Mouse (Mus musculus) embryonic facial prominence, embryonic 14.5 days (tissue): Measurements from ENCODE around the gene Ttll5. TPM values are rescaled to one million over a fixed set of nuclear protein-coding genes. Genes with fewer than 3 reads are reported as not detected.

Source experiments
- ATAC-seq: fragments of 200-750 bp; cut with Nextera tagmentation; 2 replicates; pipeline ENCODE4 v1.8.0; 2017; ENCODE audit warnings: low read depth, moderate number of reproducible peaks, moderate TSS enrichment
- DNase-seq: peaks from one replicate; pipeline ENCODE4 v3.0.0-alpha.2; 2015; ENCODE audit warnings: low spot score
- H3K27ac ChIP-seq: fragments of 300-500 bp; sonication (generic); replicated peaks from 2 replicates; pipeline ENCODE4 v1.5.1; 2014; ENCODE audit warnings: low read depth, mild to moderate bottlenecking, low read length, moderate library complexity
- H3K27me3 ChIP-seq: fragments of 300-500 bp; sonication (generic); replicated peaks from 2 replicates; pipeline ENCODE4 v1.6.1; 2014; ENCODE audit warnings: low read length; ENCODE audit not compliant: control insufficient read depth, insufficient read depth
- H3K36me3 ChIP-seq: fragments of 300-500 bp; sonication (generic); 2 replicates; pipeline ENCODE4 v1.6.1; 2014; ENCODE audit warnings: low read length, mixed read lengths; ENCODE audit not compliant: control insufficient read depth, insufficient read depth
- H3K4me1 ChIP-seq: fragments of 300-500 bp; sonication (generic); 2 replicates; pipeline ENCODE4 v1.6.1; 2014; ENCODE audit warnings: antibody characterized with exemption, low read length; ENCODE audit not compliant: control insufficient read depth, insufficient read depth
- H3K4me2 ChIP-seq: fragments of 300-500 bp; sonication (generic); 2 replicates; pipeline ENCODE4 v1.6.1; 2014; ENCODE audit warnings: low read depth, mild to moderate bottlenecking, low read length, moderate library complexity, mixed read lengths
- H3K4me3 ChIP-seq: fragments of 300-500 bp; sonication (generic); 2 replicates; pipeline ENCODE4 v1.5.1; 2014; ENCODE audit warnings: low read depth, mild to moderate bottlenecking, low read length
- H3K9ac ChIP-seq: fragments of 300-500 bp; sonication (generic); 2 replicates; pipeline ENCODE4 v1.6.1; 2014; ENCODE audit warnings: low read depth, mild to moderate bottlenecking, low read length, moderate library complexity, mixed read lengths
- H3K9me3 ChIP-seq: fragments of 300-500 bp; sonication (generic); 2 replicates; pipeline ENCODE4 v1.6.1; 2016; ENCODE audit warnings: low read length; ENCODE audit not compliant: control insufficient read depth
- WGBS: fragments of 180-500 bp; shearing (Covaris S2); extraction: QIAGEN DNeasy Blood & Tissue Kit; methylation state at CpG from one replicate; pipeline ENCODE4 v1.1.7; 2014; 5-methylcytosine and 5-hydroxymethylcytosine counted together
- polyA plus RNA-seq: library from polyadenylated mRNA; unstranded; fragments of >200 nt; fragmentation: Nextera tagmentation; extraction: Ambion mirVana; gene quantifications from 2 replicates; pipeline ENCODE4 v1.2.1, GENCODE M21; 2014

The Ttll5 gene
- polyA plus RNA-seq, 1 experiment from 2014 or later = 12.4 TPM

DNA sequence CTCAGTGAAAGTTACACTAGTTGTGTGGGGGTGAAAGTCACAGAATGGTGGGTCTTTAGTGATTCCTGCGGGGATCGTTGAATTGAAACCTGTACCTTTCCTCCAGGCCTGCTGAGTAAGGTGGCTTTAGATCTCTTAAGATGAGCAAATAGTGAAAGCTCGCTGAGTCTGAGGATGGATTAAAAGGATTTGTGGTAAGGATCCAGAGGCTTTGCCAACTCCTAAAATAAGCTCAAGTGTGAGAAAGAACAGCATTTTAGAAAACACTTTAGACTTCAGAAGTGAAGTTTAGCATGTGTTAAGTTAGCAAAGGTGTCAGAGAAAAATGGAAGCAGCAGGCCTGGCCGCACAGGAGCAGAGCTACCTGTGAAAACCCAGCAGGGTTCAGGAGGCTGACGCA is 192.9 kb downstream of the Ttll5 start:
- DNase-seq = no peak
- Histone ChIP-seq H3K27ac (no peak overlapping the region), H3K9me3 (no peaks in the 10 kb centered on the region), H3K27me3 (no peaks in the 10 kb centered on the region), H3K9ac (no peak overlapping the region), H3K36me3 (no peaks in the 10 kb centered on the region), H3K4me1 (peaks cover 25% of the 10 kb centered on the region), H3K4me3 (no peak overlapping the region), H3K4me2 (no peak overlapping the region)
- WGBS = 65% methylated on average over 5 of the region's 5 CpGs
- no peak for ATAC-seq

DNA sequence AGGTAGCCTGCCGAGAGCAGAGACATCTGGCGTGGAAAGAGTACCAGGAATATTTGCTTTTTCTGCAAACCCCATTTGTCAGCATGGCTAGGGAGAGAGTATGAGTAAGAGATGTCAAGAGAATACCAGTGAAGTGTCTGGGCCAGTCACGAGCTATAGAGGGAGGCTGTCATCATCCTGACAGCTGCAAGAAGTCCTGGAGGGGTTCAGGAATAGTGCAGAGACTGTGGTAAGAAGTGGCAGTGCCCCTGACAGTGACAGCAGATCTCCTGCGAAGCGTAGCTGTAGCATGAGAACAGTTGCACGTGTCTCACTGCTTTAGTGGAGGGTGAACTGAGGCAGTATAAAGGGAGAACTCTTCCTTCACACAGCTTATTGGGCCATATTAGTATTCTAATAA is 197.1 kb downstream of the Ttll5 start:
- 66% methylated on average over 6 of the region's 6 CpGs for WGBS
- Histone ChIP-seq H3K9me3 (no peaks in the 10 kb centered on the region), H3K27ac (peak overlapping the region; percentile 77; the same call in 1 of the 2 replicates), H3K27me3 (no peaks in the 10 kb centered on the region), H3K9ac (no peak overlapping the region), H3K36me3 (no peaks in the 10 kb centered on the region), H3K4me3 (no peak overlapping the region), H3K4me1 (peaks cover 23% of the 10 kb centered on the region), H3K4me2 (no peak overlapping the region)
- peak; percentile 53 for DNase-seq
- ATAC-seq = peak; percentile 41; the same call in 1 of the 2 replicates

GRCm38 (mm10) chr12:86022282-86022984 is 198.0 kb downstream of the Ttll5 start:
- Histone ChIP-seq H3K36me3 (no peaks in the 10 kb centered on the region), H3K9me3 (no peaks in the 10 kb centered on the region), H3K4me3 (no peak overlapping the region), H3K9ac (no peak overlapping the region), H3K27ac (peak overlapping the region; percentile 77), H3K4me1 (peaks cover 30% of the 10 kb centered on the region), H3K27me3 (no peaks in the 10 kb centered on the region), H3K4me2 (no peak overlapping the region)
- ATAC-seq (peak; percentile 58), DNase-seq (peak; percentile 77)
- WGBS = 45% methylated on average over 9 of the region's 9 CpGs

GRCm38 (mm10) chr12:86023081-86023871 is 198.8 kb downstream of the Ttll5 start:
- ATAC-seq = peak; percentile 66
- Histone ChIP-seq H3K27ac (peak overlapping the region; percentile 77), H3K27me3 (no peaks in the 10 kb centered on the region), H3K9me3 (no peaks in the 10 kb centered on the region), H3K4me3 (no peak overlapping the region), H3K36me3 (no peaks in the 10 kb centered on the region), H3K4me2 (no peak overlapping the region), H3K4me1 (peaks cover 34% of the 10 kb centered on the region), H3K9ac (no peak overlapping the region)
- DNase-seq = peak; percentile 87
- WGBS = 67% methylated on average over 4 of the region's 4 CpGs

DNA sequence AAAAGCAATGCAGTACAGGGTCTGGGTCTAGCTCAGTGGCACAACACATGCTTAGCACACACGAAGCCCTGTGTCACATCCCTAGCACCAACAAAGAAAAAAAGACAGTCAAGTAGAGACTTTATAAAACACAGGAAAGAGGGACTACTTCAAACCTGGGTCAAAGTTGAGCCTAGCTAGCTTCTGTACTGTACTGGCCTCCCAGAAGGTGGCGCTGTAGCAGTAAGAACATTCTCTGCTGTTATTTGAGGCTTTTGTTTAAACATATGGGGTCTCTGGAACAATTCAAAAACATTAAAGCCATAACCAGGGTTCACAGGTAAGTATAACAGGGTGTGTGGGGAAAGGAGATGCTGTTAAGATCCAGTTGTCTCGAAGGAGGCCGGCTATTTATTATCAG is 200.0 kb downstream of the Ttll5 start:
- Histone ChIP-seq H3K36me3 (no peaks in the 10 kb centered on the region), H3K9me3 (no peaks in the 10 kb centered on the region), H3K9ac (no peak overlapping the region), H3K4me1 (peaks cover 34% of the 10 kb centered on the region), H3K4me3 (no peak overlapping the region), H3K4me2 (no peak overlapping the region), H3K27ac (no peak overlapping the region), H3K27me3 (no peaks in the 10 kb centered on the region)
- WGBS = 58% methylated on average over 4 of the region's 4 CpGs
- DNase-seq (no peak), ATAC-seq (no peak)

DNA sequence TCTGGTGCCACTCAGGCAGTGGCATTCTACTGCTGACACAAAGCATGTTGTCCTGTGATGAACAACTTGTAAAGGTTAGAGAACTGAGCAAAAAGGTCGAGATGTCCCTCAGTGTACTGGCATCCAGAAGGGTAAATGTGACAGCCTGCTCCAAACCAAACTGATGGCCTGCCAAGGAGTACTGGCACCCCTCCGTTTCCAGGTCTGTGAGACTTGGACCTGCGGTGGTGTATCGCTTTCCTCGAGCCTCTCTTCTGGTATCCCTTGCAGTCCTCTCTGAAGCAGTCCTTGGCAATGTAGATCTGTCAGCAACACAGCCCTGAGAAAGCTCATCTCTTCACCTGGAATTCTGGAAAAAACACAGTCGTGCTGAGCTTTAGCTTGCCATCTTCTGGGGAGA is 201.0 kb downstream of the Ttll5 start:
- H3K9me3 ChIP-seq = no peaks in the 10 kb centered on the region
- 87% methylated on average over 6 of the region's 6 CpGs for WGBS
- no peaks in the 10 kb centered on the region for H3K27me3 ChIP-seq
- DNase-seq (no peak), ATAC-seq (no peak)
- no peak overlapping the region for H3K4me3 ChIP-seq
- H3K4me2 ChIP-seq = no peak overlapping the region
- H3K36me3 ChIP-seq = no peaks in the 10 kb centered on the region
- H3K27ac ChIP-seq = no peak overlapping the region
- no peak overlapping the region for H3K9ac ChIP-seq
- H3K4me1 ChIP-seq = peaks cover 34% of the 10 kb centered on the region

DNA sequence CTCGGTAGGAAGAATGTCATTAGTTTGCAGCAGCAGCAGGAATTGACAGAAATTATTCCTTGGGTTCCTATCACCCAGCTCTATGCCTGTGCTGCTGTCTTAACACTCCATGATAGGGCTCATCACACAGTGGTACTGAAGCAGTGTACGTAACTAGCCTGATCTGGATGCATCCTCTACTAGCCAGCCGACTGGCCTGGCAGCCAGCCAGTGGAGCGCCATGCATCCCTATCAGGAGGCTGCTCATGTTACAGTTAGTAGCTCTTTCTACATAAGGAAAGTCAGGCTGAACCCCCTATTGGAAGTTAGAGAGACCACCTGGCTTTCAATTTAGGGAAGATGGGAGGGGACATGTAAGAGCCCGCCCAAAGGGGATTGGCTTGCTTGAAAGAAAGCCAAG is 202.5 kb downstream of the Ttll5 start:
- no peaks in the 10 kb centered on the region for H3K36me3 ChIP-seq
- DNase-seq (peak; percentile 82), ATAC-seq (peak; percentile 63; the same call in 1 of the 2 replicates)
- no peaks in the 10 kb centered on the region for H3K9me3 ChIP-seq
- no peak overlapping the region for H3K9ac ChIP-seq
- H3K4me2 ChIP-seq = no peak overlapping the region
- WGBS = 43% methylated on average over 5 of the region's 5 CpGs
- no peaks in the 10 kb centered on the region for H3K27me3 ChIP-seq
- H3K27ac ChIP-seq = no peak overlapping the region
- peaks cover 33% of the 10 kb centered on the region for H3K4me1 ChIP-seq
- no peak overlapping the region for H3K4me3 ChIP-seq

DNA sequence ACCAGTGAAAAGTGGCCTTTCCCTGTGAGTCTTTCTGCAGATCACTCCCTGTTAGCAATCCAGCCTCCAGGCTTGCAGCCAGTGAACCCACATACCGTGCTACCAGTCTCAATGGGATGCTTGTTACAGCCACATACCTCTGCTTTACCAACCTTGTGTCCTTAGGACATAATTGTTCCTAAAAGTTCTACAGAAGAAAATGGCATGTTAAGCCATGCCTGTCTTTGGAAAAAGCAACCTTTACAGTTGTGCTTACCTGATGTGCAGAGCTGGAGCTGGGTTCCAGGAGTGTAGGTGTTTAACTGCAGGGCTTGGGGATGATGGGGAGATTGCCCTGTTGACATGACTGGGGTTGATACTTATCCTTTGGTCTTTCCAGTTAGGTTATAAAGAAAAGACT is 203.3 kb downstream of the Ttll5 start:
- ATAC-seq (no peak), DNase-seq (no peak)
- H3K9me3 ChIP-seq = no peaks in the 10 kb centered on the region
- no peaks in the 10 kb centered on the region for H3K27me3 ChIP-seq
- H3K4me3 ChIP-seq = no peak overlapping the region
- H3K27ac ChIP-seq = no peak overlapping the region
- peaks cover 28% of the 10 kb centered on the region for H3K4me1 ChIP-seq
- no peaks in the 10 kb centered on the region for H3K36me3 ChIP-seq
- WGBS = 47% methylated on average over 1 of the region's 1 CpGs
- H3K9ac ChIP-seq = no peak overlapping the region
- no peak overlapping the region for H3K4me2 ChIP-seq
